Mouse (Mus musculus) cortical plate, adult 2 months (tissue): ENCODE data around the gene Adamtsl5. TPM values are rescaled to one million over a fixed set of nuclear protein-coding genes. Genes with fewer than 3 reads are reported as not detected.
A peak's percentile ranks its signal among the peaks of the same experiment; 100 is the strongest.

Experiments
- H3K27ac ChIP-seq: fragments of 200-500 bp; 2 replicates; pipeline ENCODE4 v1.5.1; 2012; ENCODE audit warnings: low read length, control low read depth, inconsistent platforms; ENCODE audit not compliant: insufficient read depth
- H3K4me1 ChIP-seq: fragments of 200-500 bp; 2 replicates; pipeline ENCODE4 v1.6.1; 2011; ENCODE audit warnings: low read length; ENCODE audit not compliant: control insufficient read depth, insufficient read depth
- H3K4me3 ChIP-seq: fragments of 200-500 bp; 2 replicates; pipeline ENCODE4 v1.5.1; 2011; ENCODE audit warnings: mild to moderate bottlenecking, low read length, control low read depth; ENCODE audit not compliant: insufficient read depth
- CTCF ChIP-seq: fragments of 200-500 bp; IDR thresholded peaks from 2 replicates; pipeline ENCODE4 v1.5.1; 2011; ENCODE audit warnings: mild to moderate bottlenecking, control low read depth, low read length; ENCODE audit not compliant: insufficient read depth; ENCODE audit errors: extremely low read depth
- POLR2A ChIP-seq: fragments of 200-500 bp; IDR thresholded peaks from 2 replicates; pipeline ENCODE4 v1.6.1; 2011; ENCODE audit warnings: mild to moderate bottlenecking, low read length, control low read depth; ENCODE audit not compliant: insufficient read depth; ENCODE audit errors: extremely low read depth
- polyA plus RNA-seq: library from polyadenylated mRNA; depleted of rRNA; stranded (reverse); fragments of >200 nt; gene quantifications from 2 replicates; pipeline ENCODE4 v1.2.3, GENCODE M21; 2012

Adamtsl5 gene
- polyA plus RNA-seq, 1 experiment = 9.4 TPM

GRCm38 (mm10) chr10:80386735-80387471, 38.7 kb upstream of the Adamtsl5 start:
- H3K4me1 ChIP-seq = peaks cover 4% of the 10 kb centered on the region; the same call in 1 of the 2 replicates
- TF ChIP-seq CTCF = no peak
- peak overlapping the region; percentile 55 for H3K4me3 ChIP-seq
- H3K27ac ChIP-seq = peak overlapping the region; percentile 33; the same call in 1 of the 2 replicates

GRCm38 (mm10) chr10:80385811-80386734, 37.9 kb upstream of the Adamtsl5 start:
- H3K27ac ChIP-seq = peak overlapping the region; percentile 33
- peaks cover 4% of the 10 kb centered on the region; the same call in 1 of the 2 replicates for H3K4me1 ChIP-seq
- H3K4me3 ChIP-seq = peak overlapping the region; percentile 55
- TF ChIP-seq POLR2A = no peak
- no peak for TF ChIP-seq CTCF

DNA sequence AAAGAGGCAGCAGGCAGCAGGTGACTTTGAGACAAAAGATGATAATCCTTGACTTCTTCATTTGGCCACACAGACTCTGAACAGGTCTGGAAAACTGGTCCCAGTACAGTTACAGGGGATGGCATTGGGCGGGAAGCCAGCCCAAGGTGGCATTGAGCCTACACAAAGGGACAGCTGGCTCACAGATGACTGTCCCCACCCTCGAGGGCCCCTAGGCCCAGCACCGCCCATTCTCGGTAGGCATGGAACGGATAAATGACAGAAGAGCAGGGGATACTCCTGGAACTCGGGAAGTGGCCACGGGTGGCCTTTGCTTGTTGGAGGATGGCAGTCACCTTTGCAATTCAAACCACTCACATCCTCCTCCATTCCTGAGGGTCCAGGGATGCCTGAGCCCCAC, 37.1 kb upstream of the Adamtsl5 start:
- peaks cover 4% of the 10 kb centered on the region; the same call in 1 of the 2 replicates for H3K4me1 ChIP-seq
- no peak overlapping the region for H3K27ac ChIP-seq
- H3K4me3 ChIP-seq = peak overlapping the region; percentile 55
- TF ChIP-seq POLR2A (no peak), CTCF (no peak)

DNA sequence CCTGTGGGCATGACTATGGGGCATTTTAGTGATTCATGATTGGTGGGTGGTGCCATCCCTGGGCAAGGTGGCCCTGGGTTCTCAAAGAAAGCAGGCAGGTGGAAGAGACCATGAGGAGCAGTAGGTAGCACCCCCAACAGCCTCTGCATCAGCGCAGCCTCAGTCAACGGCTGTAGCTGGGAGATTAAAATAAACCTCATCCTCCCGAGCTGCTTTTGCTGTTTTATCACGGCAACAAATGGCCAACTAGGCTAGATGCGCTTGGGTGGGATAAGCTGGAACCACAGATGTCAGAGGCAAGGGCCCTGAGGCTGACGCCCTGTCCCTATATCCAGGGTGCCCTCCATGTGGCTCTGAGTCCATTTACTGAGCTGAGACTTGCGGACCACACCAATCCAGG, 36.5 kb upstream of the Adamtsl5 start:
- Histone ChIP-seq H3K27ac (no peak overlapping the region), H3K4me1 (peaks cover 4% of the 10 kb centered on the region; the same call in 1 of the 2 replicates), H3K4me3 (peak overlapping the region; percentile 55)
- TF ChIP-seq POLR2A (no peak), CTCF (no peak)

GRCm38 (mm10) chr10:80384115-80384639, 36.0 kb upstream of the Adamtsl5 start:
- H3K27ac ChIP-seq = no peak overlapping the region
- TF ChIP-seq POLR2A (no peak), CTCF (no peak)
- no peak overlapping the region for H3K4me3 ChIP-seq
- peaks cover 4% of the 10 kb centered on the region; the same call in 1 of the 2 replicates for H3K4me1 ChIP-seq

GRCm38 (mm10) chr10:80383431-80383830, 35.2 kb upstream of the Adamtsl5 start:
- H3K4me1 ChIP-seq = peaks cover 4% of the 10 kb centered on the region; the same call in 1 of the 2 replicates
- TF ChIP-seq POLR2A = no peak
- peak; percentile 29; the same call in 1 of the 2 replicates for TF ChIP-seq CTCF
- H3K27ac ChIP-seq = no peak overlapping the region
- no peak overlapping the region for H3K4me3 ChIP-seq

DNA sequence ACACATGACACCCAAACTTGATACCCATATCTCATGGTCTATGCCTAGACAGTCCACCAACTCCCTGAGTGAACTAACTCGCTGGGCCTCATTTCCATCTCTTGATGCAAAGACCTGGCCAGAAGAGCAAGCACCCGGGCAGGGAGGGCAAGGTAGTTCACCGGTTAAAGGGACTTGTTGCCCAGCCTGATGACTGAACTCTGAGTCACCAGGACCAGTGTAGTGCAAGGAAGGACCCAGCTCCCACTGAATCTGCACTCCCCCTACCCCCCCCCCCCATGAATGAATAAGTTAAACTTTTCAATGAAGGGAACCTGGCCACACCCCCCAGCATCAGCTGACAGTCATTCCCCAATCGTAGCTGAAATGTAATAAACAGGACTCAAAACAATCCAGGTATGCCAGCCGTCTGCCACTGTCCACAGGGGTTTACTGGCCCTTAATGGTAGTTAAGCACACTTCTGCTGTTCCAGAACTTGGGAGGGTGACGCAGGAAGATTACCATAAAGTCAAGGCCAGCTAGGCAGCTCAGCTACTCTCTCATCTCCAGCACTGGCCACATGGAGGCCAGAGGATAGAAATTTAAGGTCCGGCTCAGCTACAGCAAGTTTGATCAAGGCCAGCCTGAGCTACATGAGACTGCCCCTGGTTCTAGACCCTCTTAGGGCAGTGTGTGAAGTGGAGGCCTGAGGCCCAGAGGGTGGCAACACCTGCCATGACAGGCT, 34.6 kb upstream of the Adamtsl5 start:
- H3K27ac ChIP-seq = no peak overlapping the region
- H3K4me1 ChIP-seq = peaks cover 4% of the 10 kb centered on the region; the same call in 1 of the 2 replicates
- TF ChIP-seq CTCF (no peak), POLR2A (no peak)
- H3K4me3 ChIP-seq = no peak overlapping the region

DNA sequence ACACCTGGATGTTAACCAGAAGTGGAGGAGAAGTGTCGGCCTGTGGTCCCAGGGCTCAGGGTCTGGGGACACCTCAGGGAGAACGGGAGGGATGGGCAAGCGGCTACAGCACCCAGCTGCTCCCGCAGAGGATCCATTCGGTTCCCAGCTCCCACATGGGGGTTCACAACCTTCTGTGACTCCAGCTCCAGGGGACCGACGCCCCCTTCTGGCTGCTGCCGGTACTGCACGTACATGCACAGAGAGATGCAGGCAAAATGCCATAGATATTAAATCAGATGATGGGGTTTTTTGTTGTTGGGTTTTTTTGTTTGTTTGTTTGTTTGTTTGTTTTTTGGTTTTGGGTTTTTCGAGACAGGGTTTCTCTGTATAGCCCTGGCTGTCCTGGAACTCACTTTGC, 29.5 kb upstream of the Adamtsl5 start:
- H3K27ac ChIP-seq = no peak overlapping the region
- no peak overlapping the region for H3K4me3 ChIP-seq
- no peaks in the 10 kb centered on the region for H3K4me1 ChIP-seq
- peak; percentile 31; the same call in 1 of the 2 replicates for TF ChIP-seq CTCF
- TF ChIP-seq POLR2A = no peak

DNA sequence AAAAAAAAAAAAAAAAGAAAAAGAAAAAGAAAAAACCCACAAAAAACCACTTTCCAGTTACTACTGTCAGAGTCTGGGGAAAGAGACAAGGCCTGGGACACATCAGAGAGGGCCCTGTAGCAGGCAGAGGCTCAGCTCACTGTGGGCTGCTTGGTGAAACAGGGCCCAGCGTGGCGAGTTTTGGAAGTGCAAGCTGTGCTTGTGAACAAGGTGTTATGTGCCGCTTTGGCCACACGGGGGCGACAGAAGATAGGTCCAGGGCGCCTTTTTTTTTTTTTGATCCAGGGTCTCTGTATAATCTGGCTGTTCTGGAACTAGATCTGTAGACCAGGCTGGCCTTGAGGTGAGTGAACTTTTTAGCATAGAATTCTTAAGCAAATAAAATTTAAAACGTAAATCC, 27.9 kb upstream of the Adamtsl5 start:
- no peak overlapping the region for H3K4me3 ChIP-seq
- peak; percentile 87 for TF ChIP-seq CTCF
- no peak for TF ChIP-seq POLR2A
- H3K27ac ChIP-seq = no peak overlapping the region
- H3K4me1 ChIP-seq = no peaks in the 10 kb centered on the region
